Mouse (Mus musculus) heart, embryonic 11.5 days (tissue): ENCODE measurements around the gene Ankrd12. TPM values are rescaled to one million over a fixed set of nuclear protein-coding genes. Genes with fewer than 3 reads are reported as not detected.

ENCODE experiments used
- ATAC-seq: fragments of 200-750 bp; cut with Nextera tagmentation; replicated peaks from 2 replicates; pipeline ENCODE4 v1.8.0; 2017; ENCODE audit warnings: moderate library complexity; ENCODE audit not compliant: insufficient number of reproducible peaks, low FRiP score, low TSS enrichment
- H3K27ac ChIP-seq: fragments of 300-500 bp; sonication (generic); 2 replicates; pipeline ENCODE4 v1.5.1; 2014; ENCODE audit warnings: mild to moderate bottlenecking, low read depth, low read length
- H3K27me3 ChIP-seq: fragments of 300-500 bp; sonication (generic); 2 replicates; pipeline ENCODE4 v1.6.1; 2014; ENCODE audit warnings: mild to moderate bottlenecking, low read length, mixed read lengths; ENCODE audit not compliant: control insufficient read depth, insufficient read depth
- H3K36me3 ChIP-seq: fragments of 300-500 bp; sonication (generic); 2 replicates; pipeline ENCODE4 v1.6.1; 2014; ENCODE audit warnings: mild to moderate bottlenecking, low read length, moderate library complexity, mixed read lengths; ENCODE audit not compliant: control insufficient read depth, insufficient read depth
- H3K4me1 ChIP-seq: fragments of 300-500 bp; sonication (generic); 2 replicates; pipeline ENCODE4 v1.6.1; 2014; ENCODE audit warnings: low read length; ENCODE audit not compliant: control insufficient read depth, insufficient read depth
- H3K4me2 ChIP-seq: fragments of 300-500 bp; sonication (generic); 2 replicates; pipeline ENCODE4 v1.6.1; 2014; ENCODE audit warnings: mild to moderate bottlenecking, moderate library complexity
- H3K4me3 ChIP-seq: fragments of 300-500 bp; sonication (generic); 2 replicates; pipeline ENCODE4 v1.5.1; 2014; ENCODE audit warnings: low read depth, low read length
- H3K9ac ChIP-seq: fragments of 300-500 bp; sonication (generic); 2 replicates; pipeline ENCODE4 v1.6.1; 2014; ENCODE audit warnings: mild to moderate bottlenecking, low read depth, low read length, moderate library complexity
- H3K9me3 ChIP-seq: fragments of 300-500 bp; sonication (generic); replicated peaks from 2 replicates; pipeline ENCODE4 v1.6.1; 2016; ENCODE audit warnings: low read length; ENCODE audit not compliant: control insufficient read depth
- WGBS: fragments of 180-500 bp; shearing (Covaris S2); extraction: QIAGEN DNeasy Blood & Tissue Kit; methylation state at CpG from one replicate; pipeline ENCODE4 v1.1.7; 2014; ENCODE audit not compliant: insufficient replicate concordance; 5-methylcytosine and 5-hydroxymethylcytosine counted together
- polyA plus RNA-seq: library from polyadenylated mRNA; unstranded; fragments of >200 nt; fragmentation: Nextera tagmentation; extraction: Ambion mirVana; gene quantifications from 2 replicates; pipeline ENCODE4 v1.2.1, GENCODE M21; 2014

Ankrd12 gene
- polyA plus RNA-seq, 1 experiment from 2014 or later: 17.7 TPM

- Histone ChIP-seq H3K4me2 (no peak overlapping the region), H3K36me3 (peaks cover 8% of the 10 kb centered on the region; the same call in 1 of the 2 replicates)
Measured at GRCm38 (mm10) chr17:65924218-65924617, 152.7 kb downstream of the Ankrd12 start.

GRCm38 (mm10) chr17:65921975-65922374 is 154.9 kb downstream of the Ankrd12 start:
- no peak overlapping the region for H3K27ac ChIP-seq
- peaks cover 7% of the 10 kb centered on the region; the same call in 1 of the 2 replicates for H3K36me3 ChIP-seq
- no peaks in the 10 kb centered on the region for H3K4me1 ChIP-seq
- 80% methylated on average over 6 of the region's 6 CpGs for WGBS
- no peak overlapping the region for H3K4me2 ChIP-seq
- H3K9ac ChIP-seq: no peak overlapping the region
- no peaks in the 10 kb centered on the region for H3K27me3 ChIP-seq
- H3K9me3 ChIP-seq: no peaks in the 10 kb centered on the region
- ATAC-seq: no peak
- no peak overlapping the region for H3K4me3 ChIP-seq

More at GRCm38 (mm10) chr17:65924218-65924617, 152.7 kb downstream of the Ankrd12 start:
- Histone ChIP-seq H3K27me3 (no peaks in the 10 kb centered on the region), H3K9me3 (no peaks in the 10 kb centered on the region), H3K9ac (no peak overlapping the region), H3K4me3 (no peak overlapping the region), H3K4me1 (no peaks in the 10 kb centered on the region), H3K27ac (no peak overlapping the region)
- 54% methylated on average over 5 of the region's 5 CpGs for WGBS
- ATAC-seq: no peak

- H3K9me3 ChIP-seq: no peaks in the 10 kb centered on the region
- H3K9ac ChIP-seq: no peak overlapping the region
- no peaks in the 10 kb centered on the region for H3K4me1 ChIP-seq
- WGBS: 52% methylated on average over 3 of the region's 3 CpGs
- no peak overlapping the region for H3K4me2 ChIP-seq
- H3K36me3 ChIP-seq: peaks cover 7% of the 10 kb centered on the region; the same call in 1 of the 2 replicates
- H3K4me3 ChIP-seq: no peak overlapping the region
- no peaks in the 10 kb centered on the region for H3K27me3 ChIP-seq
- H3K27ac ChIP-seq: no peak overlapping the region
- ATAC-seq: no peak
Measured at GRCm38 (mm10) chr17:65919235-65919634, 157.7 kb downstream of the Ankrd12 start.

GRCm38 (mm10) chr17:65916135-65916668 is 160.7 kb downstream of the Ankrd12 start:
- H3K4me2 ChIP-seq: no peak overlapping the region
- H3K9ac ChIP-seq: no peak overlapping the region
- H3K9me3 ChIP-seq: no peaks in the 10 kb centered on the region
- H3K27ac ChIP-seq: peak overlapping the region; percentile 31; the same call in 1 of the 2 replicates
- H3K4me3 ChIP-seq: no peak overlapping the region
- no peaks in the 10 kb centered on the region for H3K27me3 ChIP-seq
- no peaks in the 10 kb centered on the region for H3K36me3 ChIP-seq
- no peaks in the 10 kb centered on the region for H3K4me1 ChIP-seq
- WGBS: 50% methylated on average over 8 of the region's 8 CpGs
- ATAC-seq: peak; percentile 53

Other genes with a start within 250 kb of the Ankrd12 start
- 46.9 and 47.5 TPM in 2 replicates for gene Ralbp1, start 191.3 kb downstream of the Ankrd12 start, polyA plus RNA-seq
- gene Twsg1, start 125.9 kb downstream of the Ankrd12 start, polyA plus RNA-seq: 86.8 and 93.6 TPM in 2 replicates
- 530 and 551 TPM in 2 replicates for gene Ndufv2, start 24.5 kb upstream of the Ankrd12 start, polyA plus RNA-seq
- 27.9 and 29.9 TPM in 2 replicates for gene Washc1, start 34.5 kb upstream of the Ankrd12 start, polyA plus RNA-seq
- gene Ddx11, start 46.4 kb upstream of the Ankrd12 start, polyA plus RNA-seq: 12.4 and 16.4 TPM in 2 replicates